Mouse (Mus musculus) E14TG2a.4 (cell line): Measurements from ENCODE around the gene Sh3gl2.

ENCODE experiments used
- CTCF ChIP-seq: conservative IDR thresholded peaks from 2 replicates; pipeline ENCODE4 v1.5.1; 2014; ENCODE audit warnings: low read length
- NANOG ChIP-seq: IDR thresholded peaks from 2 replicates; pipeline ENCODE4 v1.6.1; 2014; ENCODE audit warnings: borderline replicate concordance, low read length, mixed read lengths
- POU5F1 ChIP-seq: IDR thresholded peaks from 2 replicates; pipeline ENCODE4 v1.6.1; 2014; ENCODE audit warnings: low read length, borderline replicate concordance

DNA sequence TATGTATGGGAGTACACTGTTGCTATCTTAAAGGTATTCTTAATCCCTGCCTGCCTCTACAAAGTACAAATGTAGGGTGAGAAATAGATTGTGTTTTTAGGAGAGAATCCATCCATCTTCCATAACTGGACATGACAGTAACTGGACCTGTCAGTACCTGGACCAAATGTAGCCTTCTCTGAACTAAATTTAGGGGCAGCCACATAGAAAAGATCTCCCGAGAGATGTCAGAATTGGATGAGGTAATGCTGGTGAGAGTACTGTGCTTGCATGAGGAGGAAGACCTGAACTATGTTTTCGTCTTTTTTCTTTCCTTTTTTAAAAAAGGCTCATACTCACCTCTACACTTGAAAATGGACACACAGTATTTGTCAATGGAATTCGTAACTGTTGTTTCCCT lies 6.0 kb downstream of the Sh3gl2 start:
- TF ChIP-seq CTCF (no peak), POU5F1 (no peak), NANOG (no peak)
